Mouse (Mus musculus) cerebral cortex, adult 2 months (tissue): Measurements from ENCODE around the gene Dcun1d5.

Experiments
- WGBS: fragments of 180-500 bp; shearing (Covaris S2); methylation state at CpG from one replicate; pipeline ENCODE4 v1.1.7; 2018; 5-methylcytosine and 5-hydroxymethylcytosine counted together

Gene Dcun1d5

GRCm38 (mm10) chr9:7184172-7184896, at the start of gene Dcun1d5, which contains the start of gene Dync2h1:
Gene Dcun1d5, plus strand, starts transcription at chr9:7184520.
Gene Dync2h1, minus strand, starts transcription at chr9:7184446.
- WGBS: under 1% methylated on average over 62 of the region's 62 CpGs

- WGBS: 92% methylated on average over 2 of the region's 2 CpGs
Measured at GRCm38 (mm10) chr9:7154391-7154790, 29.9 kb upstream of the Dcun1d5 start.

GRCm38 (mm10) chr9:7158605-7159004, 25.7 kb upstream of the Dcun1d5 start:
- 95% methylated on average over 7 of the region's 7 CpGs for WGBS

- 84% methylated on average over 3 of the region's 3 CpGs for WGBS
Measured at GRCm38 (mm10) chr9:7159718-7160117, 24.6 kb upstream of the Dcun1d5 start.

GRCm38 (mm10) chr9:7160688-7161087, 23.6 kb upstream of the Dcun1d5 start:
- WGBS: 91% methylated on average over 5 of the region's 5 CpGs

- WGBS: 88% methylated on average over 6 of the region's 6 CpGs
Measured at GRCm38 (mm10) chr9:7167339-7167998, 16.9 kb upstream of the Dcun1d5 start.

- 89% methylated on average over 1 of the region's 1 CpGs for WGBS
Measured at GRCm38 (mm10) chr9:7173756-7174155, 10.6 kb upstream of the Dcun1d5 start.

GRCm38 (mm10) chr9:7176618-7177610, 7.4 kb upstream of the Dcun1d5 start:
- 10% methylated on average over 41 of the region's 41 CpGs for WGBS

- WGBS: under 1% methylated on average over 30 of the region's 31 CpGs
Measured at GRCm38 (mm10) chr9:7184897-7185291, 574 bp downstream of the Dcun1d5 start.

- WGBS: 99% methylated on average over 3 of the region's 3 CpGs
Measured at GRCm38 (mm10) chr9:7190694-7191093, 6.4 kb downstream of the Dcun1d5 start.

GRCm38 (mm10) chr9:7216240-7216639, 31.9 kb downstream of the Dcun1d5 start:
- WGBS: 22% methylated on average over 2 of the region's 2 CpGs

- WGBS: 76% methylated on average over 5 of the region's 5 CpGs
Measured at GRCm38 (mm10) chr9:7221024-7221423, 36.7 kb downstream of the Dcun1d5 start.

- 77% methylated on average over 7 of the region's 7 CpGs for WGBS
Measured at GRCm38 (mm10) chr9:7221460-7221859, 37.1 kb downstream of the Dcun1d5 start.

GRCm38 (mm10) chr9:7238619-7239018, 54.3 kb downstream of the Dcun1d5 start:
- WGBS: 100% methylated on average over 1 of the region's 1 CpGs

GRCm38 (mm10) chr9:7239967-7240366, 55.6 kb downstream of the Dcun1d5 start:
- WGBS: 79% methylated on average over 2 of the region's 2 CpGs

GRCm38 (mm10) chr9:7252797-7253654, 68.7 kb downstream of the Dcun1d5 start:
- WGBS: 73% methylated on average over 1 of the region's 1 CpGs
